Mouse (Mus musculus): Measurements from ENCODE around the gene Amdhd1. TPM values are rescaled to one million over a fixed set of nuclear protein-coding genes. Genes with fewer than 3 reads are reported as not detected.

The Amdhd1 gene
- polyA plus RNA-seq, 1 experiment from 2014 or later = 22.6 TPM

Other genes with a start within 250 kb of the Amdhd1 start
- gene Elk3, start 228.9 kb downstream of the Amdhd1 start, polyA plus RNA-seq (2015; fragmentation: Nextera tagmentation; extraction: Ambion mirVana) = 4.6 and 5.1 TPM in 2 replicates
- 79.5 and 80.1 TPM in 2 replicates for gene Lta4h, start 86.6 kb downstream of the Amdhd1 start, polyA plus RNA-seq (2015; fragmentation: Nextera tagmentation; extraction: Ambion mirVana)
- gene Hal, start 51.3 kb downstream of the Amdhd1 start, polyA plus RNA-seq (2015; fragmentation: Nextera tagmentation; extraction: Ambion mirVana) = 9.7 and 10.0 TPM in 2 replicates
- 0.04 and 0.11 TPM in 2 replicates for gene Ccdc38, start 599 bp upstream of the Amdhd1 start, polyA plus RNA-seq (2015; fragmentation: Nextera tagmentation; extraction: Ambion mirVana)
- gene Snrpf, start 49.7 kb upstream of the Amdhd1 start, polyA plus RNA-seq (2015; fragmentation: Nextera tagmentation; extraction: Ambion mirVana) = 41.3 and 53.2 TPM in 2 replicates
- 0.22 and 0.23 TPM in 2 replicates for gene Ntn4, start 100.6 kb upstream of the Amdhd1 start, polyA plus RNA-seq (2015; fragmentation: Nextera tagmentation; extraction: Ambion mirVana)

Measured in liver, embryonic 16.5 days (tissue).